ENCODE assay signal across 26 mouse cellular contexts in genomic region chr3:102505129-102505528, GRCm38 (mm10). TPM values are rescaled to one million over a fixed set of nuclear protein-coding genes. Genes with fewer than 3 reads are reported as not detected.
DNase-seq lines count a peak whose midpoint lies in the region; ATAC-seq lines count a peak whose summit lies in the region.
"Had no signal": no experiment of that assay in that cellular context is flagged by ENCODE, and none has a peak within 500 bp of the region (broad histone marks: within the 10 kb centered on the region; RNA-seq: fewer than 3 reads in every experiment).

No protein-coding gene starts in this region.

- ATAC-seq in embryonic facial prominence, embryonic 14.5 days (ENCODE audit: low read depth): no peak
- ATAC-seq in limb, embryonic 12.5 days (ENCODE audit: insufficient number of reproducible peaks, insufficient read depth, low FRiP score, low TSS enrichment, low read depth): no peak
- ATAC-seq in limb, embryonic 15.5 days (ENCODE audit: insufficient number of reproducible peaks, low FRiP score, low TSS enrichment, low read depth): 0 out of 2 replicates have a peak, but pooled peaks have one; percentile 32
- ATAC-seq in forebrain, embryonic 11.5 days (replicated peaks; ENCODE audit: low FRiP score): no peak
- ATAC-seq: forebrain, embryonic 13.5 days; forebrain, embryonic 16.5 days; intestine, postnatal 0 days; Patski had no signal

- WGBS in embryonic facial prominence, embryonic 14.5 days: 52% methylated on average over 4 of the region's 4 CpGs
- WGBS in limb, embryonic 12.5 days: 50% methylated on average over 4 of the region's 4 CpGs
- WGBS in limb, embryonic 15.5 days: 46% methylated on average over 4 of the region's 4 CpGs
- WGBS in forebrain, embryonic 11.5 days: 93% methylated on average over 4 of the region's 4 CpGs

- H3K4me1 ChIP-seq in embryonic facial prominence, embryonic 14.5 days (ENCODE audit: control insufficient read depth, insufficient read depth, low read length): peaks cover 34% of the 10 kb centered on the region
- H3K4me1 ChIP-seq in limb, embryonic 12.5 days (replicated peaks): peaks cover 33% of the 10 kb centered on the region
- H3K4me1 ChIP-seq in limb, embryonic 15.5 days: peaks cover 32% of the 10 kb centered on the region
- H3K4me1 ChIP-seq in forebrain, embryonic 11.5 days (replicated peaks; ENCODE audit: control insufficient read depth, insufficient read depth, low read length): no peaks in the 10 kb centered on the region; the same call in 1 of the 2 replicates
- H3K4me1 ChIP-seq: heart, embryonic 13.5 days had no signal

- no peak overlapping the region for H3K4me3 ChIP-seq in embryonic facial prominence, embryonic 14.5 days (ENCODE audit: low read depth, low read length)
- no peak overlapping the region for H3K4me3 ChIP-seq in limb, embryonic 12.5 days (replicated peaks)
- no peak overlapping the region for H3K4me3 ChIP-seq in limb, embryonic 15.5 days
- no peak overlapping the region for H3K4me3 ChIP-seq in forebrain, embryonic 11.5 days (ENCODE audit: low read depth, low read length)
- H3K4me3 ChIP-seq: embryonic facial prominence, embryonic 15.5 days; erythroblast, embryonic 14.5 days; forebrain, embryonic 13.5 days; gastrocnemius, adult 2 months; heart, adult 2 months; heart, embryonic 10.5 days; heart, embryonic 13.5 days; hindbrain, embryonic 15.5 days had no signal

- H3K9ac ChIP-seq in embryonic facial prominence, embryonic 14.5 days (ENCODE audit: low read depth, low read length): no peak overlapping the region
- no peak overlapping the region for H3K9ac ChIP-seq in limb, embryonic 12.5 days (replicated peaks)
- no peak overlapping the region for H3K9ac ChIP-seq in limb, embryonic 15.5 days
- H3K9ac ChIP-seq in forebrain, embryonic 11.5 days (ENCODE audit: low read length): no peak overlapping the region
- H3K9ac ChIP-seq: embryonic facial prominence, embryonic 15.5 days; forebrain, embryonic 13.5 days; heart, embryonic 13.5 days; hindbrain, embryonic 15.5 days had no signal

- no peaks in the 10 kb centered on the region for H3K36me3 ChIP-seq in embryonic facial prominence, embryonic 14.5 days (ENCODE audit: control insufficient read depth, insufficient read depth, low read length)
- no peaks in the 10 kb centered on the region for H3K36me3 ChIP-seq in limb, embryonic 12.5 days
- no peaks in the 10 kb centered on the region for H3K36me3 ChIP-seq in limb, embryonic 15.5 days
- H3K36me3 ChIP-seq in forebrain, embryonic 11.5 days (ENCODE audit: control insufficient read depth, insufficient read depth, low read length): no peaks in the 10 kb centered on the region
- H3K36me3 ChIP-seq: embryonic facial prominence, embryonic 15.5 days; heart, embryonic 10.5 days; heart, embryonic 13.5 days; hindbrain, embryonic 15.5 days had no signal

- no peaks in the 10 kb centered on the region for H3K9me3 ChIP-seq in embryonic facial prominence, embryonic 14.5 days (ENCODE audit: control insufficient read depth, low read length)
- H3K9me3 ChIP-seq in limb, embryonic 12.5 days: no peaks in the 10 kb centered on the region
- H3K9me3 ChIP-seq in limb, embryonic 15.5 days: no peaks in the 10 kb centered on the region
- no peaks in the 10 kb centered on the region for H3K9me3 ChIP-seq in forebrain, embryonic 11.5 days (ENCODE audit: control insufficient read depth, low read length)
- H3K9me3 ChIP-seq: embryonic facial prominence, embryonic 15.5 days; forebrain, embryonic 13.5 days; heart, embryonic 10.5 days; heart, embryonic 13.5 days; hindbrain, embryonic 15.5 days had no signal

- no peaks in the 10 kb centered on the region for H3K27me3 ChIP-seq in embryonic facial prominence, embryonic 14.5 days (replicated peaks; ENCODE audit: control insufficient read depth, insufficient read depth, low read length)
- no peaks in the 10 kb centered on the region for H3K27me3 ChIP-seq in limb, embryonic 12.5 days
- H3K27me3 ChIP-seq in limb, embryonic 15.5 days: no peaks in the 10 kb centered on the region
- H3K27me3 ChIP-seq in forebrain, embryonic 11.5 days (ENCODE audit: control insufficient read depth, insufficient read depth, low read length): no peaks in the 10 kb centered on the region
- H3K27me3 ChIP-seq: embryonic facial prominence, embryonic 15.5 days; forebrain, embryonic 13.5 days; heart, embryonic 13.5 days; hindbrain, embryonic 15.5 days; Patski had no signal

- peak; percentile 68 for DNase-seq in NIH3T3 (ENCODE audit: low read depth)
- DNase-seq in embryonic facial prominence, embryonic 14.5 days (ENCODE audit: low spot score): peak; percentile 50
- DNase-seq in thymus, postnatal 0 days (ENCODE audit: low spot score): no peak
- DNase-seq in forebrain, embryonic 11.5 days (ENCODE audit: low spot score): no peak
- DNase-seq in frontal cortex, postnatal 36 days (ENCODE audit: low spot score in 2 of 2): no peak
- DNase-seq: adrenal gland, postnatal 10 days; adrenal gland, postnatal 36 days; cerebellum, adult 18-20 months; cerebellum, adult 9-10 months; cerebellum, postnatal 14 days; gastrocnemius, adult 2 months; gastrocnemius, postnatal 25 days; heart, adult 2 months; heart, postnatal 14 days; heart, postnatal 4 days had no signal

- H3K4me2 ChIP-seq in embryonic facial prominence, embryonic 14.5 days (ENCODE audit: low read depth, low read length): no peak overlapping the region
- H3K4me2 ChIP-seq in limb, embryonic 12.5 days: no peak overlapping the region
- H3K4me2 ChIP-seq in limb, embryonic 15.5 days: no peak overlapping the region
- H3K4me2 ChIP-seq in forebrain, embryonic 11.5 days (ENCODE audit: low read depth, low read length, severe bottlenecking): no peak overlapping the region
- H3K4me2 ChIP-seq: embryonic facial prominence, embryonic 15.5 days; forebrain, embryonic 13.5 days; heart, embryonic 13.5 days; hindbrain, embryonic 15.5 days had no signal

- no peak overlapping the region; the same call in 1 of the 2 replicates for H3K27ac ChIP-seq in embryonic facial prominence, embryonic 14.5 days (replicated peaks; ENCODE audit: low read depth, low read length)
- peak overlapping the region; percentile 41; the same call in 1 of the 2 replicates for H3K27ac ChIP-seq in limb, embryonic 12.5 days
- H3K27ac ChIP-seq in limb, embryonic 15.5 days: peak overlapping the region; percentile 71; the same call in 1 of the 2 replicates
- no peak overlapping the region for H3K27ac ChIP-seq in forebrain, embryonic 11.5 days (ENCODE audit: low read depth, low read length)
- H3K27ac ChIP-seq: forebrain, embryonic 13.5 days; gastrocnemius, adult 2 months; heart, adult 2 months; heart, embryonic 10.5 days; heart, embryonic 13.5 days; hindbrain, embryonic 15.5 days had no signal

RNA-seq across cellular contexts. Expression of gene Ngf, which starts 35.4 kb away (rescaled TPM):
- polyA plus RNA-seq in embryonic facial prominence, embryonic 14.5 days (2014; fragmentation: Nextera tagmentation; extraction: Ambion mirVana): 7.0 and 8.9 TPM in 2 replicates
- polyA plus RNA-seq in limb, embryonic 12.5 days (2016; fragmentation: Nextera tagmentation; extraction: Ambion mirVana): 6.3 and 7.2 TPM in 2 replicates
- 11.1 and 11.7 TPM in 2 replicates for polyA plus RNA-seq in limb, embryonic 15.5 days (2015; fragmentation: Nextera tagmentation; extraction: Ambion mirVana)
- polyA plus RNA-seq in thymus, postnatal 0 days (2015; fragmentation: Nextera tagmentation; extraction: Ambion mirVana): 0.46 and 0.55 TPM in 2 replicates
- polyA plus RNA-seq in forebrain, embryonic 11.5 days (2014; fragmentation: Nextera tagmentation; extraction: Ambion mirVana): 0.57 and 1.0 TPM in 2 replicates
- polyA plus RNA-seq: erythroblast, embryonic 14.5 days; Patski had no signal

Comparison
In these comparisons a context has a peak if more than half of its experiments do, and no peak if none do; other contexts are left out.
1. DNase-seq: peak in NIH3T3 (single experiment) and embryonic facial prominence, embryonic 14.5 days (single experiment); none in thymus, postnatal 0 days (single experiment), forebrain, embryonic 11.5 days (single experiment) and frontal cortex, postnatal 36 days (0 of 2).
2. H3K27ac ChIP-seq: peak in limb, embryonic 12.5 days (single experiment) and limb, embryonic 15.5 days (single experiment); none in embryonic facial prominence, embryonic 14.5 days (single experiment) and forebrain, embryonic 11.5 days (single experiment).